Mouse (Mus musculus): ENCODE measurements around the gene Mical1.

Gene Mical1

GRCm38 (mm10) chr10:41519640-41520409 lies 43.7 kb downstream of the Mical1 start:
- DNase-seq (ENCODE audit: low spot score in 2 of 2): peak in 1 of 2 experiments; percentile 59

DNA sequence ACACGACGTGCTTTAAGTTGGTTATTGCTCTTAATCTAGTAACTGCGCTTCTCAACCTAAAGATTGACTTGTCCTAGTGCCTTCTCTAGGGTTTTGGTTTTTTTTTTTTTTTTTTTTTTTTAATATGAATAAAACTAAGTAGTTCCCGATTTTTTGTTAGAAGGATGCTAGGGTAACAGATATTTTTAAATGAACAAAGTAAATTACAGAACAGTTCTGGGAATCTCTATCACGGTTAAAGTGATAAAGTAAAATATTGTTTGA lies 44.2 kb downstream of the Mical1 start:
- DNase-seq (ENCODE audit: low spot score in 2 of 2): no peak

- DNase-seq (ENCODE audit: low spot score in 2 of 2): no peak
These were observed 47.3 kb downstream of the Mical1 start for GRCm38 (mm10) chr10:41523386-41523785.

- no peak for DNase-seq (ENCODE audit: low spot score in 2 of 2)
These were observed 49.6 kb downstream of the Mical1 start for GRCm38 (mm10) chr10:41525696-41526095.

GRCm38 (mm10) chr10:41529972-41530371 lies 53.9 kb downstream of the Mical1 start:
- peak; percentile 16 to 40 for DNase-seq (ENCODE audit: low spot score in 2 of 2)

- no peak for DNase-seq (ENCODE audit: low spot score in 2 of 2)
These were observed 59.9 kb downstream of the Mical1 start for GRCm38 (mm10) chr10:41535991-41536390.
